Mouse (Mus musculus) cerebellum, adult 2 months (tissue): ENCODE measurements around the gene Jam3. TPM values are rescaled to one million over a fixed set of nuclear protein-coding genes. Genes with fewer than 3 reads are reported as not detected.

Experiments used
- DNase-seq, 2 experiments: peaks; one replicate each; pipeline ENCODE4 v3.0.0; 2021
- H3K27ac ChIP-seq: fragments of 200-500 bp; 2 replicates; pipeline ENCODE4 v1.5.1; 2012; ENCODE audit warnings: low read length, control low read depth, inconsistent platforms; ENCODE audit not compliant: insufficient read depth
- H3K27me3 ChIP-seq: fragments of 200-500 bp; 2 replicates; pipeline ENCODE4 v1.6.1; 2012; ENCODE audit warnings: inconsistent platforms, mild to moderate bottlenecking, low read length, moderate library complexity; ENCODE audit not compliant: control insufficient read depth, insufficient read depth
- H3K4me1 ChIP-seq: fragments of 200-500 bp; 2 replicates; pipeline ENCODE4 v1.6.1; 2011; ENCODE audit warnings: low read length; ENCODE audit not compliant: control insufficient read depth, insufficient read depth
- H3K4me3 ChIP-seq: fragments of 200-500 bp; replicated peaks from 2 replicates; pipeline ENCODE3; 2011; ENCODE audit warnings: mild to moderate bottlenecking, low read depth, low read length, control low read depth; ENCODE audit not compliant: insufficient read depth
- CTCF ChIP-seq: fragments of 200-500 bp; IDR thresholded peaks from 2 replicates; pipeline ENCODE4 v1.5.1; 2011; ENCODE audit warnings: low read depth, mild to moderate bottlenecking, control low read depth, low read length, moderate library complexity, borderline replicate concordance; ENCODE audit not compliant: insufficient read depth
- POLR2A ChIP-seq: fragments of 200-500 bp; IDR thresholded peaks from 2 replicates; pipeline ENCODE4 v1.6.1; 2011; ENCODE audit warnings: low read length, control low read depth, borderline replicate concordance; ENCODE audit not compliant: insufficient read depth
- WGBS: fragments of 180-500 bp; shearing (Covaris S2); methylation state at CpG from one replicate; pipeline ENCODE4 v1.1.7; 2018; 5-methylcytosine and 5-hydroxymethylcytosine counted together
- polyA plus RNA-seq: library from polyadenylated mRNA; depleted of rRNA; stranded (reverse); fragments of >200 nt; gene quantifications from 2 replicates; pipeline ENCODE4 v1.2.3, GENCODE M21; 2012

Gene Jam3
- polyA plus RNA-seq, 1 experiment: 50.8 TPM

- no peak for DNase-seq
- WGBS: 90% methylated on average over 4 of the region's 4 CpGs
- H3K4me1 ChIP-seq: peaks cover 7% of the 10 kb centered on the region
- H3K27ac ChIP-seq: no peak overlapping the region
- TF ChIP-seq POLR2A: no peak
- no peak for TF ChIP-seq CTCF
- no peaks in the 10 kb centered on the region for H3K27me3 ChIP-seq
- H3K4me3 ChIP-seq: no peak overlapping the region
Observed at GRCm38 (mm10) chr9:27144271-27144840, 10.9 kb downstream of the Jam3 start.

- DNase-seq: no peak
- Histone ChIP-seq H3K4me1 (no peaks in the 10 kb centered on the region), H3K4me3 (no peak overlapping the region), H3K27me3 (no peaks in the 10 kb centered on the region), H3K27ac (no peak overlapping the region)
- no peak for TF ChIP-seq POLR2A
- TF ChIP-seq CTCF: no peak
- 82% methylated on average over 10 of the region's 10 CpGs for WGBS
Observed at GRCm38 (mm10) chr9:27140432-27141065, 14.7 kb downstream of the Jam3 start.

- no peak for TF ChIP-seq CTCF
- TF ChIP-seq POLR2A: no peak
- H3K27ac ChIP-seq: no peak overlapping the region
- H3K4me3 ChIP-seq: no peak overlapping the region
- H3K4me1 ChIP-seq: no peaks in the 10 kb centered on the region
- DNase-seq: no peak
- no peaks in the 10 kb centered on the region for H3K27me3 ChIP-seq
- WGBS: 88% methylated on average over 8 of the region's 8 CpGs
Observed at GRCm38 (mm10) chr9:27136651-27137050, 18.6 kb downstream of the Jam3 start.

DNA sequence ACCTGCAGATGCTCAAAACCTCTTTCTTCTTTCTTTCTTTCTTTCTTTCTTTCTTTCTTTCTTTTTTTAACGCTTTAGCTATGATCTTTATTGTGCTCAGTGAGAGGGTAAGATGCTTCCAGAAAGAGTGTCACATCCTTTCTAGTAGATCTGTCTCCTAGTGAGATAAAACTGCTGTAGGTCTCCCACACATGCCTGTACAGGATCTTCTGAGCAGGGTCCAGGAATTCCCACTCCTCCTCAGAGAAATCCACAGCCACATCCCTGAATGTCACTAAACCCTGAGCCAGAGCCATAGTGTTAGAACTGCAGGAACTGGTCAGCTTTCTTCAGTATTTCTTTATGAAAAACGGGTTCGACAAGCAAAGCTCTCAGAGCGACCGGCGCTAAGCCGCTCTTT lies 19.8 kb downstream of the Jam3 start:
- no peaks in the 10 kb centered on the region for H3K4me1 ChIP-seq
- no peak overlapping the region for H3K27ac ChIP-seq
- H3K27me3 ChIP-seq: no peaks in the 10 kb centered on the region
- DNase-seq: no peak
- H3K4me3 ChIP-seq: no peak overlapping the region
- TF ChIP-seq POLR2A: no peak
- no peak for TF ChIP-seq CTCF
- 97% methylated on average over 7 of the region's 7 CpGs for WGBS

- H3K4me3 ChIP-seq: no peak overlapping the region
- no peaks in the 10 kb centered on the region for H3K4me1 ChIP-seq
- WGBS: 63% methylated on average over 1 of the region's 1 CpGs
- no peaks in the 10 kb centered on the region for H3K27me3 ChIP-seq
- TF ChIP-seq POLR2A (no peak), CTCF (0 out of 2 replicates have a peak, but pooled peaks have one; percentile 22)
- peak; percentile 60 to 66 for DNase-seq
- H3K27ac ChIP-seq: no peak overlapping the region
Observed at GRCm38 (mm10) chr9:27134410-27134809, 20.8 kb downstream of the Jam3 start.

DNA sequence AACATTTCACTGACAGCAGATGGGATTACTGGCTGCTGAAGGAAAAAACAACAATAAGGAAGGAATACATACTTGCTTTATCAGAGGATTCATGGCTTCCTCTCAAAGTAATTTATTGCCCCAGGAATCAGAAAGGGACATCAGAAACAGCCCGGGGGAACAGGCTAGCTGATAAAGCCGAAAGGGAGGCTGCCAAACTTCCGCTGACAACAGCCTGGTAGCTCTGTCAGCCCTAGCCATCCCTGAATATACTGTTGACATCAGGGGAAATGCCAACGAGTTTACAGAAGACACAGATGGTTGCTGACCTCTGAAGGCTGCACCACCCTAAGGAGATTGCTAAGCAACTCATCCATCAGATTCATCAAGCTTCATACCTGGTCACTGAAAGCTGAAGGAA lies 26.6 kb downstream of the Jam3 start:
- Histone ChIP-seq H3K27me3 (no peaks in the 10 kb centered on the region), H3K27ac (no peak overlapping the region), H3K4me1 (no peaks in the 10 kb centered on the region), H3K4me3 (no peak overlapping the region)
- DNase-seq: no peak
- WGBS: 40% methylated on average over 4 of the region's 4 CpGs
- TF ChIP-seq POLR2A: no peak
- TF ChIP-seq CTCF: no peak

DNA sequence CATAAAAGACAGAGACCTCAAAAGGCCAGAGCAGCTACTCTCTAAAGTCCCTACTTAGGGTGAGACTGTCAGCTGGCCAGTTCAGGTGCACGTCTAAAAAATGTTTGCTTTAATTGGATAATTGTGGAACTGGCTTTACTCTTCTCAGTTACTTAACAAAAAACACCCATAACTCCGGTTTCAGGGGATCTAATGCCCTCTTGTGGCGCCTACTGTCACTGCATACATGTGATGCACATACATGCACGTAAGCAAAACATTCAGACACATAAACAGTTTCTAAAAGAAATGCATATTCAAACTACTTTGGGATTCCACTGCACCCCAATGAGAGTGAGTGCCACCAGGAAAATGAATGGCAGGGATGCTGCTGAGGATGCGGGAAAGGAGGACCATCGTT lies 28.7 kb downstream of the Jam3 start:
- 93% methylated on average over 6 of the region's 6 CpGs for WGBS
- no peak for DNase-seq
- Histone ChIP-seq H3K4me1 (no peaks in the 10 kb centered on the region), H3K27me3 (no peaks in the 10 kb centered on the region), H3K4me3 (no peak overlapping the region), H3K27ac (no peak overlapping the region)
- TF ChIP-seq POLR2A (no peak), CTCF (no peak)

GRCm38 (mm10) chr9:27125450-27125849 lies 29.8 kb downstream of the Jam3 start:
- no peak for DNase-seq
- TF ChIP-seq CTCF: no peak
- TF ChIP-seq POLR2A: no peak
- no peak overlapping the region for H3K27ac ChIP-seq
- 57% methylated on average over 6 of the region's 6 CpGs for WGBS
- no peak overlapping the region for H3K4me3 ChIP-seq
- no peaks in the 10 kb centered on the region for H3K4me1 ChIP-seq
- H3K27me3 ChIP-seq: no peaks in the 10 kb centered on the region
